Mouse (Mus musculus): ENCODE measurements around the gene Herpud1. TPM values are rescaled to one million over a fixed set of nuclear protein-coding genes. Genes with fewer than 3 reads are reported as not detected.

Gene Herpud1
- polyA plus RNA-seq, 1 experiment from 2014 or later, result 163 TPM

Other genes with a start within 250 kb of the Herpud1 start
- 5.5 and 6.3 TPM in 2 replicates for gene Mt4, start 249.2 kb upstream of the Herpud1 start, polyA plus RNA-seq (2015; fragmentation: Nextera tagmentation; extraction: Ambion mirVana)
- gene Mt3, start 233.8 kb upstream of the Herpud1 start, polyA plus RNA-seq (2015; fragmentation: Nextera tagmentation; extraction: Ambion mirVana), result 5.4 and 5.5 TPM in 2 replicates
- 600 and 738 TPM in 2 replicates for gene Mt2, start 213.8 kb upstream of the Herpud1 start, polyA plus RNA-seq (2015; fragmentation: Nextera tagmentation; extraction: Ambion mirVana)
- 3,631 and 3,684 TPM in 2 replicates for gene Mt1, start 207.4 kb upstream of the Herpud1 start, polyA plus RNA-seq (2015; fragmentation: Nextera tagmentation; extraction: Ambion mirVana)
- gene Nup93, start 171.9 kb upstream of the Herpud1 start, polyA plus RNA-seq (2015; fragmentation: Nextera tagmentation; extraction: Ambion mirVana), result 56.9 and 66.4 TPM in 2 replicates
- 0.05 and 0.06 TPM in 2 replicates for gene Slc12a3, start 57.2 kb upstream of the Herpud1 start, polyA plus RNA-seq (2015; fragmentation: Nextera tagmentation; extraction: Ambion mirVana)
- gene Nlrc5, start 47.9 kb downstream of the Herpud1 start, polyA plus RNA-seq (2015; fragmentation: Nextera tagmentation; extraction: Ambion mirVana), result 0.27 and 0.43 TPM in 2 replicates
- gene Cpne2, start 146.6 kb downstream of the Herpud1 start, polyA plus RNA-seq (2015; fragmentation: Nextera tagmentation; extraction: Ambion mirVana), result 5.7 and 6.4 TPM in 2 replicates
- gene Rspry1, start 215.5 kb downstream of the Herpud1 start, polyA plus RNA-seq (2015; fragmentation: Nextera tagmentation; extraction: Ambion mirVana), result 27.9 and 29.5 TPM in 2 replicates
- 50.7 and 56.4 TPM in 2 replicates for gene Fam192a, start 215.6 kb downstream of the Herpud1 start, polyA plus RNA-seq (2015; fragmentation: Nextera tagmentation; extraction: Ambion mirVana)